Mouse (Mus musculus) heart, embryonic 10.5 days (tissue): ENCODE measurements around the gene Tec. TPM values are rescaled to one million over a fixed set of nuclear protein-coding genes. Genes with fewer than 3 reads are reported as not detected.

Experiments
- DNase-seq: peaks from one replicate; pipeline ENCODE4 v3.0.0-alpha.2; 2017; ENCODE audit warnings: low spot score
- H3K27ac ChIP-seq: fragments of 300-500 bp; sonication (generic); 2 replicates; pipeline ENCODE4 v1.5.1; 2016; ENCODE audit warnings: mild to moderate bottlenecking
- H3K27me3 ChIP-seq: fragments of 300-500 bp; sonication (generic); 2 replicates; pipeline ENCODE4 v1.6.1; 2016; ENCODE audit warnings: mild to moderate bottlenecking; ENCODE audit not compliant: poor library complexity, insufficient read depth, severe bottlenecking
- H3K36me3 ChIP-seq: fragments of 300-500 bp; sonication (generic); 2 replicates; pipeline ENCODE4 v1.6.1; 2016; ENCODE audit warnings: mild to moderate bottlenecking, moderate library complexity
- H3K4me1 ChIP-seq: fragments of 300-500 bp; sonication (generic); 2 replicates; pipeline ENCODE4 v1.6.1; 2016; ENCODE audit warnings: mild to moderate bottlenecking
- H3K4me3 ChIP-seq: fragments of 300-500 bp; sonication (generic); 2 replicates; pipeline ENCODE4 v1.5.1; 2016; ENCODE audit warnings: mild to moderate bottlenecking, moderate library complexity
- H3K9me3 ChIP-seq: fragments of 300-500 bp; sonication (generic); 2 replicates; pipeline ENCODE4 v1.6.1; 2016; ENCODE audit warnings: mild to moderate bottlenecking, moderate library complexity
- WGBS: fragments of 180-500 bp; shearing (Covaris S2); methylation state at CpG from one replicate; pipeline ENCODE4 v1.1.7; 2016; 5-methylcytosine and 5-hydroxymethylcytosine counted together
- polyA plus RNA-seq: library from polyadenylated mRNA; unstranded; fragments of >200 nt; fragmentation: Nextera tagmentation; extraction: Ambion mirVana; gene quantifications from 2 replicates; pipeline ENCODE4 v1.2.1, GENCODE M21; 2016

The Tec gene
- polyA plus RNA-seq, 1 experiment from 2014 or later: 7.5 TPM

DNA sequence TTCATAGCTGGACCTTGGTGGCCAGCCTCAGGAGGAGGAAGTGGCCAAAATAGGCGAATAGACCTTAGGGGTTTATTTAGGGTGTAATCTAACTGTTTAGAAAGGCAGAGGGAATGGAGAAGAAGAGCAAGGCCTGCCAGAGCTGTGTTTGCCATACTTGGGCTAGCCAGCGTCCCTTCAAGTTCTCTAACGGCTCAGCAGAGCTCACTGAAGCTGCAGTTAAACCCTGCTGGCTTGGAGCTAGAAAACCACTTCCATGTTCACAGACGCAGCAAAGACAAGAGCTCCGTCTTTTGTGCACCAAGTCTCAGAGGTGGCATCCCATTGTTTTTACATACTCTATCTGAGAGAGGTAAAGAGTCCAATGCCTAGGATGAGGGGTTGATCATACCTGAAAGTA lies 118.1 kb downstream of the Tec start:
- Histone ChIP-seq H3K27me3 (no peaks in the 10 kb centered on the region), H3K36me3 (no peaks in the 10 kb centered on the region; the same call in 1 of the 2 replicates), H3K9me3 (no peaks in the 10 kb centered on the region), H3K4me3 (no peak overlapping the region), H3K4me1 (peaks cover 6% of the 10 kb centered on the region; the same call in 1 of the 2 replicates), H3K27ac (no peak overlapping the region)
- no peak for DNase-seq
- WGBS: 77% methylated on average over 5 of the region's 5 CpGs

GRCm38 (mm10) chr5:72748659-72749265 lies 119.5 kb downstream of the Tec start:
- peak overlapping the region; percentile 10; the same call in 1 of the 2 replicates for H3K27ac ChIP-seq
- no peak overlapping the region for H3K4me3 ChIP-seq
- no peaks in the 10 kb centered on the region for H3K9me3 ChIP-seq
- H3K36me3 ChIP-seq: no peaks in the 10 kb centered on the region; the same call in 1 of the 2 replicates
- DNase-seq: no peak
- H3K4me1 ChIP-seq: peaks cover 6% of the 10 kb centered on the region; the same call in 1 of the 2 replicates
- no peaks in the 10 kb centered on the region for H3K27me3 ChIP-seq
- WGBS: 55% methylated on average over 7 of the region's 7 CpGs

DNA sequence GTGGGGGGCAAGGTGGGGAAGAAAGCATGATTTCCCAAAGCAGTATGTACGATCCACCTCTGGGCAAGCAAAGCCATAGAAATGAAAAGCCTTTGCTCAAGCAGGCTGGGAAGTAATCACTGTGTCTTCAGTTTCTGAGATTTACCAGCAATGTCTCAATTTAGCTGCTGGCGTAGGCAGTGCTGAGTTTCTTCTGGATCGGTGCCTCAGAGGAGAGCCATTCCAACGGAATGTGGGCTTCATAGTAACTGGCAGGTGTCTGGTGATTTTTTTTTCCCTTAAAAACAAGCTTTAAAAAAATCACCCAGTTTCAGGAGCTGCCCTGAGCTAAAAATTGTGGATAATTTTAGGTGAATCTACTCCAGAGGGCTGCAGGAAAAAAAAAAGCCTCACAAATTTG lies 120.9 kb downstream of the Tec start:
- H3K27me3 ChIP-seq: no peaks in the 10 kb centered on the region
- no peak for DNase-seq
- peaks cover 6% of the 10 kb centered on the region; the same call in 1 of the 2 replicates for H3K4me1 ChIP-seq
- no peaks in the 10 kb centered on the region; the same call in 1 of the 2 replicates for H3K36me3 ChIP-seq
- no peaks in the 10 kb centered on the region for H3K9me3 ChIP-seq
- WGBS: 67% methylated on average over 4 of the region's 4 CpGs
- H3K27ac ChIP-seq: no peak overlapping the region
- H3K4me3 ChIP-seq: no peak overlapping the region

DNA sequence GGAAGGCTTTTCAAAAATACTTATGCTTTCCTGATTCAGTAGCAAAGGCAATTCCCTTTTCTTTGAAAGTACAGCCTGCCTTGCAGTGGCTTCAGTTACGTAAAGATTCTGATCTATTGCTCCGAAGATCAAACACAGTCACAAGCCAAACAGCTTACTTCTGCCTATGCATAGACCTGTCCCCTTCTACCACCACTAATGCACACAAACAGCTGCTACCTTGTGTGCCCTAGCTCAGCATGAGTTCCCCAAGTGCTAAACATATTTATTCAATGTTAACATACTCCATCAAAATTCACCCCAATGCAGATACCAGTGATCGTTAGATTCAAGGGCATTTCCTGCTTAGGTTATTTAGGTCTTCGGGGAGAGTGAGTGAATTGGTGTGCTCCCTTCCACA lies 121.8 kb downstream of the Tec start:
- H3K9me3 ChIP-seq: no peaks in the 10 kb centered on the region
- H3K27me3 ChIP-seq: no peaks in the 10 kb centered on the region
- peaks cover 6% of the 10 kb centered on the region; the same call in 1 of the 2 replicates for H3K4me1 ChIP-seq
- 72% methylated on average over 4 of the region's 4 CpGs for WGBS
- H3K27ac ChIP-seq: no peak overlapping the region
- no peak for DNase-seq
- H3K36me3 ChIP-seq: no peaks in the 10 kb centered on the region; the same call in 1 of the 2 replicates
- no peak overlapping the region for H3K4me3 ChIP-seq

DNA sequence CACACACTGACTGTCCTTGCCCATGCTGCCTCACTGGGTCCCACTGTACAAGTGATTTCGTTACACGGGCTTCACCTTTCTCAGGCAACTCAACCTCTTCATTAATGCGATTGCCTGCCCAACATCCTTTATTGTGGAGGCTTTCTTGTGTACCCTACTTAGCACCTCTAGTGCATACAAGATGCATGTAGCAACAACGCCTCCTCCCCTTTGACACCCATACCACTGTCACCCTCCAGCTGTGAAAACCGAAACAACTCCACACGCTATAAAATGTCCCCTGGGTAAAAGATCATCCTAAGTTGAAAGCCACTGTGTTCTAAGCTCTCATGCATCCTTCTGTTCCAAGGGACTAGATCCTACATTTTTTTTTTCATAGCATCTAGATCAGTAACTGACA lies 125.2 kb downstream of the Tec start:
- H3K36me3 ChIP-seq: no peaks in the 10 kb centered on the region
- H3K27me3 ChIP-seq: no peaks in the 10 kb centered on the region
- no peak overlapping the region for H3K27ac ChIP-seq
- no peak overlapping the region for H3K4me3 ChIP-seq
- H3K9me3 ChIP-seq: no peaks in the 10 kb centered on the region
- no peaks in the 10 kb centered on the region for H3K4me1 ChIP-seq
- no peak for DNase-seq
- WGBS: 90% methylated on average over 6 of the region's 6 CpGs

GRCm38 (mm10) chr5:72736868-72737267 lies 131.4 kb downstream of the Tec start:
- 24% methylated on average over 7 of the region's 7 CpGs for WGBS
- Histone ChIP-seq H3K4me1 (peaks cover 10% of the 10 kb centered on the region), H3K9me3 (no peaks in the 10 kb centered on the region), H3K27ac (no peak overlapping the region), H3K36me3 (no peaks in the 10 kb centered on the region), H3K27me3 (no peaks in the 10 kb centered on the region), H3K4me3 (no peak overlapping the region)
- no peak for DNase-seq

DNA sequence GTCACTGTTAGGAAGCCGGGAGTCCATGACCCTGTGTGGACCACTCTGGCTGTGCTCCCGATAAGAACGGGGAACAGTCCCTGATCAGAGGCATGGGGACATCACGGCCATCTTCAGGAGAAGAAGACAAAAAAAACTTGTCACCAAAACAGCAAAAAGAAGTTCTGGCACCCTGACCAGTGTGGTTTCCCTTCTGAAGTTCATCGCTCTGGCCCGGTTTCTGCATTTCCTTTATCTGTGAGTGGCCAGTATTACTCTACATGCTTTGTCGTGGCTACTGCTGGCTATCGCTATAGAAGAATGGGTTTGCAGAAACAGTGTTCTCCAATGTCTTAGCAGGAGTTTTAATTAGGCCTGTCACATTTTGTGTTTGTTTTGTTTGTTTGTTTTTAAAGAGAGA lies 131.8 kb downstream of the Tec start:
- Histone ChIP-seq H3K27ac (no peak overlapping the region), H3K36me3 (no peaks in the 10 kb centered on the region), H3K27me3 (no peaks in the 10 kb centered on the region), H3K9me3 (no peaks in the 10 kb centered on the region), H3K4me3 (no peak overlapping the region; the same call in 1 of the 2 replicates), H3K4me1 (peaks cover 10% of the 10 kb centered on the region)
- DNase-seq: no peak
- WGBS: 31% methylated on average over 8 of the region's 8 CpGs

GRCm38 (mm10) chr5:72735763-72736162 lies 132.5 kb downstream of the Tec start:
- no peaks in the 10 kb centered on the region for H3K9me3 ChIP-seq
- H3K36me3 ChIP-seq: no peaks in the 10 kb centered on the region
- H3K4me3 ChIP-seq: no peak overlapping the region
- WGBS: 75% methylated on average over 7 of the region's 7 CpGs
- DNase-seq: no peak
- no peak overlapping the region for H3K27ac ChIP-seq
- H3K27me3 ChIP-seq: no peaks in the 10 kb centered on the region
- H3K4me1 ChIP-seq: peaks cover 10% of the 10 kb centered on the region

DNA sequence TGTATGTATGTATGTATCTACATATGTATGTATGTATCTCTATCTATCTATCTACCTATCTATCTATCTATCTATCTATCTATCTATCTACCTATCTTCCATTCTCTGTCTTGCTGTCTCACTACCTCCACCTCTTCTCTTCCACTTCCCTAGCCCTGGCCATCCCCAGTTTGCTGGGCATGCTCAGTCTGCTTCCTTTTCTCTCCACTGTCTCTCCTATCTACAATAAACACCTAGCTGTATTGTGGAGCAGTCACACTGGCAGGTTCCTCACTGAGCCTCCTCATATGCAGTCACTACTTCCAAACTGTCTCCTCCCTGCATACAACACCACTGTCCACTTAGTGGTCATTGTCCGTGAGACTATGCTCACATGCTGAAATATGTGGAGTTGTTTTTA lies 135.4 kb downstream of the Tec start:
- 76% methylated on average over 1 of the region's 1 CpGs for WGBS
- H3K4me1 ChIP-seq: peaks cover 10% of the 10 kb centered on the region
- H3K4me3 ChIP-seq: no peak overlapping the region
- H3K27me3 ChIP-seq: no peaks in the 10 kb centered on the region
- no peaks in the 10 kb centered on the region for H3K36me3 ChIP-seq
- DNase-seq: no peak
- H3K9me3 ChIP-seq: no peaks in the 10 kb centered on the region
- H3K27ac ChIP-seq: no peak overlapping the region

DNA sequence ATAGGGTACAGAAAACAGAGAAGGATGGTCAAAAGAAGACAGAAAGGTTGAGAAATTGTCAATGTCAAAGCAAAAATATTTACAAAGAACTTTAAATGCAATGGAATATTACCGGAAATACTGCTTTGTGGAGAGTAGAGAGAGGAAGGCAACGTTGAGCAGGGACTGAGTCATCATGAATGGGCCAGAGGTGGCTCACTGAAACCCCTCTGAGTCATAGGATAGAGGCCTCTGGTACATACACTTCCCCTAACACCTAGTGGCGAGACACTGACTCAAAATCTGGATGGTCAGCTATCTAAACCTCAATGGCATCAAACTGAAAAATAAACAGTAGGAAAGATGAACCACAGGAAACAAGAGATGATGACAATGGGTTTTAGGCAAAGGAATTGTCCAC lies 142.9 kb downstream of the Tec start:
- Histone ChIP-seq H3K36me3 (no peaks in the 10 kb centered on the region), H3K9me3 (no peaks in the 10 kb centered on the region), H3K4me3 (no peak overlapping the region), H3K4me1 (no peaks in the 10 kb centered on the region), H3K27me3 (no peaks in the 10 kb centered on the region), H3K27ac (no peak overlapping the region)
- WGBS: 72% methylated on average over 3 of the region's 3 CpGs
- no peak for DNase-seq

- Histone ChIP-seq H3K27me3 (no peaks in the 10 kb centered on the region), H3K4me1 (no peaks in the 10 kb centered on the region), H3K4me3 (no peak overlapping the region), H3K9me3 (no peaks in the 10 kb centered on the region), H3K27ac (no peak overlapping the region), H3K36me3 (no peaks in the 10 kb centered on the region)
- WGBS: 72% methylated on average over 2 of the region's 2 CpGs
- DNase-seq: no peak
Measured at GRCm38 (mm10) chr5:72723429-72723828, 144.9 kb downstream of the Tec start.

DNA sequence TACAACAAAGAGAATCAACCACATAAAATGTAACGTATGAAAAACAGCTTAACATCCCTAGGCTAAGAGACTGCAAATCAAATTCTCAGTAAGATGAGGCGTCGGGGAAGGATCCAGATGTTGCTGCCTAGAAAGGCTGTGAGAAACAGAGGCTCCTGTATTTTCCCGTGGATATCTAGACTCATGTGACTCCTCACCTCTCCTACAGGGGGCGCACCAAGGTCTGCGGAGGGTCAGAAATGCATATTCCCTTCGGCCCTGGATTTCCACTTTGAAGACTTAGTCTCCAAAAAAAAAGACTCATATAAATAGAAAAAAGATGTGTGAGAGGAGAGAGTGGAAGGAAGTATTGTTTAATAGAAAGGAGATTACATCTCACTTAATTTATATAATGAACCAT lies 147.7 kb downstream of the Tec start:
- WGBS: 53% methylated on average over 7 of the region's 7 CpGs
- H3K27ac ChIP-seq: no peak overlapping the region
- H3K36me3 ChIP-seq: no peaks in the 10 kb centered on the region
- H3K4me3 ChIP-seq: no peak overlapping the region
- DNase-seq: no peak
- no peaks in the 10 kb centered on the region for H3K4me1 ChIP-seq
- no peaks in the 10 kb centered on the region for H3K27me3 ChIP-seq
- no peaks in the 10 kb centered on the region for H3K9me3 ChIP-seq

DNA sequence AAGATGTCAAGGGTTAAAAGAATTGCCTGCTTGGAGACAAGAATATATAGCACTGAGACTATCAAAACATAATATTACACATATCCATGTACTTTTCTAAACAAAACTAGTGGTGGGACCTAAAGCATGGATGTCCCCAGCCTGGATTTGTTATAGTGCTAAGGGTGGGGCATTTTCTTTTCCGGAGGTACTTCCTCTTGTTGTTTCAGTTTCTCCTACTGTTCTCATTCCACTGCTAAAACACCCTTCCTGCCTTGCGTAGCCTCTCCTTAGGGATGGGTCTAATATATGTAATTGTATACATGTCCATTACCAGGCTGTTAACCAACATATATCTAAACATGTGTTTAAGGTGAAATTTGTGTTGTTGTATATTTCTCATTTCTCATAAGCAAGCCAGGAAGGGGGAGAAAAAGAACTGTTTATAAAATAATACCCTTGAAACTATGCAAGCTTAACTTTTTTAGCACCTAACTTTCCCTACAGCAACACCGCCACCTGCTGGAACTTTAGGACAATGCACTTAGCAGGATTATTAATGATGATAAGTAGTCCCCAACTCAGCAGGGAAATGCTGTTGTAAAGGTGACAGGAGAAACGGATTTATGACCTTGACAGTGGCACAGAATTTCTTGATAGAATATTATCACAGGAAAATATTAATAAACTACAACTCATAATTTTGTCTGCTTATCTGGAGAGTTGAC lies 157.6 kb downstream of the Tec start:
- no peak for DNase-seq
- no peaks in the 10 kb centered on the region for H3K9me3 ChIP-seq
- no peaks in the 10 kb centered on the region for H3K27me3 ChIP-seq
- H3K4me3 ChIP-seq: no peak overlapping the region
- 30% methylated on average over 4 of the region's 4 CpGs for WGBS
- H3K4me1 ChIP-seq: no peaks in the 10 kb centered on the region
- H3K27ac ChIP-seq: no peak overlapping the region
- no peaks in the 10 kb centered on the region for H3K36me3 ChIP-seq
